ENCODE assay signal across 10 mouse cellular contexts in genomic region chr4:152647620-152648019, GRCm38 (mm10).
DNase-seq lines count a peak whose midpoint lies in the region; ATAC-seq and TF ChIP-seq lines count a peak whose summit lies in the region.
"Had no signal": no experiment of that assay in that cellular context is flagged by ENCODE, and none has a peak within 500 bp of the region (broad histone marks: within the 10 kb centered on the region; RNA-seq: fewer than 3 reads in every experiment).

No protein-coding gene starts in this region.

- ATAC-seq in lung, embryonic 14.5 days (ENCODE audit: insufficient read depth) = no peak

- no peaks in the 10 kb centered on the region for H3K27me3 ChIP-seq in lung, embryonic 14.5 days (ENCODE audit: insufficient read depth, low read length)
- H3K27me3 ChIP-seq: embryonic facial prominence, embryonic 13.5 days; limb, embryonic 12.5 days had no signal

- H3K4me1 ChIP-seq in lung, embryonic 14.5 days (ENCODE audit: insufficient read depth) = no peaks in the 10 kb centered on the region
- H3K4me1 ChIP-seq: embryonic facial prominence, embryonic 13.5 days had no signal

- H3K4me3 ChIP-seq in lung, embryonic 14.5 days (ENCODE audit: low read depth, low read length) = no peak overlapping the region
- H3K4me3 ChIP-seq: embryonic facial prominence, embryonic 13.5 days; limb, embryonic 12.5 days had no signal

- DNase-seq in embryo, embryonic 10.5 days (ENCODE audit: low spot score) = peak; percentile 32
- no peak for DNase-seq in embryo, embryonic 10 days (ENCODE audit: low spot score)
- peak; percentile 27 for DNase-seq in lung, embryonic 14.5 days
- no peak for DNase-seq in lung, postnatal 10 days
- peak; percentile 16 for DNase-seq in cerebellum, adult 8-10 months
- peak; percentile 35 to 49 for DNase-seq in kidney, postnatal 25 days
- DNase-seq in spleen, postnatal 14 days (ENCODE audit: low spot score in 2 of 2) = no peak
- no peak for DNase-seq in spleen, postnatal 10 days (ENCODE audit: low spot score in 2 of 2)

- H3K9me3 ChIP-seq in lung, embryonic 14.5 days (ENCODE audit: low read depth, low read length) = no peaks in the 10 kb centered on the region
- H3K9me3 ChIP-seq: embryonic facial prominence, embryonic 13.5 days; limb, embryonic 12.5 days had no signal

- no peak overlapping the region for H3K9ac ChIP-seq in lung, embryonic 14.5 days
- H3K9ac ChIP-seq: embryonic facial prominence, embryonic 13.5 days; limb, embryonic 12.5 days had no signal

- no peaks in the 10 kb centered on the region for H3K36me3 ChIP-seq in lung, embryonic 14.5 days (ENCODE audit: insufficient read depth)
- H3K36me3 ChIP-seq: embryonic facial prominence, embryonic 13.5 days; limb, embryonic 12.5 days had no signal

- no peak overlapping the region for H3K27ac ChIP-seq in lung, embryonic 14.5 days (ENCODE audit: low read depth)
- H3K27ac ChIP-seq: embryonic facial prominence, embryonic 13.5 days; limb, embryonic 12.5 days had no signal

- WGBS in lung, embryonic 14.5 days = 50% methylated on average over 7 of the region's 7 CpGs

- TF ChIP-seq CTCF in lung, embryonic 14.5 days (IDR thresholded peaks at IDR 0.05; ENCODE audit: low read depth) = peak; percentile 64

- H3K4me2 ChIP-seq in lung, embryonic 14.5 days = no peak overlapping the region
- H3K4me2 ChIP-seq: embryonic facial prominence, embryonic 13.5 days; limb, embryonic 12.5 days had no signal

Comparison
In these comparisons a context has a peak if more than half of its experiments do, and no peak if none do; other contexts are left out.
1. DNase-seq: peak in embryo, embryonic 10.5 days (single experiment), lung, embryonic 14.5 days (single experiment), cerebellum, adult 8-10 months (single experiment) and kidney, postnatal 25 days (2 of 2); none in embryo, embryonic 10 days (single experiment), lung, postnatal 10 days (single experiment), spleen, postnatal 14 days (0 of 2) and spleen, postnatal 10 days (0 of 2).